Mouse (Mus musculus) liver, adult 2 months (tissue): ENCODE data around the gene Dedd2. TPM values are rescaled to one million over a fixed set of nuclear protein-coding genes. Genes with fewer than 3 reads are reported as not detected.
A peak's percentile ranks its signal among the peaks of the same experiment; 100 is the strongest.

ENCODE experiments used
- DNase-seq: peaks from one replicate; pipeline ENCODE4 v3.0.0-alpha.2; 2011; ENCODE audit warnings: low read depth, low spot score; ENCODE audit errors: extremely low read depth
- H3K27ac ChIP-seq: fragments of 200-500 bp; replicated peaks from 2 replicates; pipeline ENCODE4 v1.5.1; 2012; ENCODE audit warnings: low read depth, mild to moderate bottlenecking, control low read depth, inconsistent platforms, low read length; ENCODE audit not compliant: insufficient read depth
- H3K27me3 ChIP-seq: fragments of 200-500 bp; 2 replicates; pipeline ENCODE4 v1.6.1; 2012; ENCODE audit warnings: mild to moderate bottlenecking, moderate library complexity, low read length, inconsistent platforms; ENCODE audit not compliant: control insufficient read depth, insufficient read depth
- H3K36me3 ChIP-seq: fragments of 200-500 bp; 2 replicates; pipeline ENCODE4 v1.6.1; 2012; ENCODE audit warnings: low read length, inconsistent platforms; ENCODE audit not compliant: control insufficient read depth, insufficient read depth
- H3K4me1 ChIP-seq: fragments of 200-500 bp; 2 replicates; pipeline ENCODE4 v1.6.1; 2011; ENCODE audit warnings: low read length; ENCODE audit not compliant: control insufficient read depth, insufficient read depth
- H3K4me3 ChIP-seq: fragments of 200-500 bp; 2 replicates; pipeline ENCODE4 v1.5.1; 2011; ENCODE audit warnings: low read depth, mild to moderate bottlenecking, control low read depth, low read length, moderate library complexity; ENCODE audit not compliant: insufficient read depth
- H3K79me2 ChIP-seq: fragments of 200-500 bp; 2 replicates; pipeline ENCODE4 v1.6.1; 2012; ENCODE audit warnings: inconsistent platforms, mild to moderate bottlenecking, low read length, moderate library complexity; ENCODE audit not compliant: control insufficient read depth, insufficient read depth
- H3K9ac ChIP-seq: fragments of 200-500 bp; 2 replicates; pipeline ENCODE4 v1.6.1; 2012; ENCODE audit warnings: low read depth, mild to moderate bottlenecking, control low read depth, inconsistent platforms, low read length
- CTCF ChIP-seq: fragments of 200-500 bp; IDR thresholded peaks from 2 replicates; pipeline ENCODE4 v1.5.1; 2011; ENCODE audit warnings: low read depth, low read length, control low read depth
- POLR2A ChIP-seq: fragments of 200-500 bp; IDR thresholded peaks from 2 replicates; pipeline ENCODE4 v1.6.1; 2011; ENCODE audit warnings: low read length, control low read depth; ENCODE audit not compliant: insufficient read depth; ENCODE audit errors: extremely low read depth
- WGBS: fragments of 180-500 bp; shearing (Covaris S2); methylation state at CpG from one replicate; pipeline ENCODE4 v1.1.7; 2018; 5-methylcytosine and 5-hydroxymethylcytosine counted together
- polyA plus RNA-seq: library from polyadenylated mRNA; depleted of rRNA; stranded (reverse); fragments of >200 nt; gene quantifications from 2 replicates; pipeline ENCODE4 v1.2.3, GENCODE M21; 2012
- total RNA-seq: library from RNA; depleted of rRNA; stranded (reverse); fragments of >200 nt; gene quantifications from 2 replicates; pipeline ENCODE4 v1.2.3, GENCODE M21; 2014

Gene Dedd2
- total and polyA plus RNA-seq, 2 experiments = 20.2 to 27.9 TPM

- peak; percentile 34 for DNase-seq
- Histone ChIP-seq H3K27me3 (no peaks in the 10 kb centered on the region), H3K4me3 (peak overlapping the region; percentile 70), H3K9ac (peak overlapping the region; percentile 78), H3K79me2 (peaks cover 21% of the 10 kb centered on the region; the same call in 1 of the 2 replicates), H3K4me1 (peaks cover 21% of the 10 kb centered on the region), H3K36me3 (peaks cover 5% of the 10 kb centered on the region), H3K27ac (peak overlapping the region; percentile 79)
- 1% methylated on average over 53 of the region's 53 CpGs for WGBS
- TF ChIP-seq CTCF (no peak), POLR2A (no peak)
Observed at GRCm38 (mm10) chr7:25218705-25219415, 1.6 kb downstream of the Dedd2 start.

DNA sequence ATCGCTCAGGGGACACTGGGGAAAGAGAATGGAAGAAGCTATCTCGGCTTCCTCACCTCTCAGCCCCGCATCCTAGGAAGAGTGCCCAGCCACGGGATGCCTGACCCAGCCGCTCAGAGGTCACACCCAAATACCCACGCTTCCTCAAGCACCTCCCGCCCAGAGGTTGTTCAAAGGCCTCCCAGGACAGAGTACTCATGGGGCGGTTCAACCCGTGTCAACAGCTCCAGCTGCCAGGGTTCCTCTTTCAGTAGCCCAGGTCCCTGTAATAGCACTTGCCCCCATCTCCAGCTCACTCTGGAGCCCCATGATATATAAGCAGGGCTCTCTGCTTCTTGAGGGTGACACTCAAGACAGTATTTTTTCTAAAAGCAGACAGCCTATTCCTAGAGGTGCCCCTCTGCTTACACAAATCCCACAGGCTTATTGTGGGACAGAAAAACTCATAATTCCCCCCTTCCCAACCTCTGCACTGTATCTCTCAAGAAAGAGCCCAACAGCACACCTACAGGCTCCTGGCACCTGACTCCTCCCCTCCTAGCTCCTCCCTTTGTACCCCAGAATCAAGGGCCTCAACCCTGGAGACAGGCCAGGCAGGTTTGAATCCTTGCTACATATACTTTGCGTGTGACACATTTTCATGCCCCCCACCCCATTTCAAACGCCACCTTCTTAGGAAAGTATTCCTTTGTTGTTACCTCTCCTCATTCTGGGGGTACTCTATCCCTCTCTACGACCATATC is 2.6 kb downstream of the Dedd2 start:
- WGBS = 32% methylated on average over 12 of the region's 12 CpGs
- Histone ChIP-seq H3K79me2 (peaks cover 18% of the 10 kb centered on the region; the same call in 1 of the 2 replicates), H3K36me3 (peaks cover 8% of the 10 kb centered on the region), H3K9ac (0 out of 2 replicates have a peak overlapping the region, but pooled peaks have one; percentile 16), H3K27ac (peak overlapping the region; percentile 56), H3K4me3 (no peak overlapping the region), H3K27me3 (no peaks in the 10 kb centered on the region), H3K4me1 (peaks cover 21% of the 10 kb centered on the region)
- TF ChIP-seq CTCF (no peak), POLR2A (no peak)
- DNase-seq = peak; percentile 82

- no peak overlapping the region for H3K4me3 ChIP-seq
- peaks cover 25% of the 10 kb centered on the region for H3K36me3 ChIP-seq
- peaks cover 6% of the 10 kb centered on the region for H3K4me1 ChIP-seq
- no peak overlapping the region for H3K9ac ChIP-seq
- DNase-seq = no peak
- TF ChIP-seq CTCF = no peak
- H3K27ac ChIP-seq = no peak overlapping the region
- 97% methylated on average over 2 of the region's 2 CpGs for WGBS
- H3K27me3 ChIP-seq = no peaks in the 10 kb centered on the region
- H3K79me2 ChIP-seq = peaks cover 12% of the 10 kb centered on the region; the same call in 1 of the 2 replicates
Observed at GRCm38 (mm10) chr7:25214172-25214571, 6.2 kb downstream of the Dedd2 start.

- Histone ChIP-seq H3K9ac (no peak overlapping the region), H3K4me3 (no peak overlapping the region), H3K36me3 (peaks cover 25% of the 10 kb centered on the region), H3K79me2 (peaks cover 5% of the 10 kb centered on the region; the same call in 1 of the 2 replicates), H3K4me1 (peaks cover 6% of the 10 kb centered on the region), H3K27ac (no peak overlapping the region), H3K27me3 (no peaks in the 10 kb centered on the region)
- TF ChIP-seq POLR2A (no peak), CTCF (no peak)
- no peak for DNase-seq
- WGBS = 57% methylated on average over 3 of the region's 3 CpGs
Observed at GRCm38 (mm10) chr7:25213099-25213498, 7.3 kb downstream of the Dedd2 start.

- DNase-seq = no peak
- Histone ChIP-seq H3K27me3 (no peaks in the 10 kb centered on the region), H3K79me2 (peaks cover 5% of the 10 kb centered on the region; the same call in 1 of the 2 replicates), H3K36me3 (peaks cover 33% of the 10 kb centered on the region), H3K27ac (no peak overlapping the region), H3K4me1 (no peaks in the 10 kb centered on the region), H3K4me3 (no peak overlapping the region), H3K9ac (no peak overlapping the region)
- TF ChIP-seq CTCF (no peak), POLR2A (no peak)
- WGBS = 90% methylated on average over 4 of the region's 4 CpGs
Observed at GRCm38 (mm10) chr7:25210482-25210881, 9.9 kb downstream of the Dedd2 start.
